Mouse (Mus musculus) forebrain, embryonic 14.5 days (tissue): ENCODE measurements around the gene Ugt1a7c. TPM values are rescaled to one million over a fixed set of nuclear protein-coding genes. Genes with fewer than 3 reads are reported as not detected.
"Not testable (repeated sequence)": the region's sequence is repeated elsewhere in the genome, so short reads cannot be mapped to it uniquely, and the experiment has no call there.

Source experiments
- ATAC-seq: fragments of 200-750 bp; cut with Nextera tagmentation; 2 replicates; pipeline ENCODE4 v1.8.0; 2017; ENCODE audit warnings: mild to moderate bottlenecking, moderate library complexity
- DNase-seq: peaks from one replicate; pipeline ENCODE4 v3.0.0-alpha.2; 2015; ENCODE audit warnings: low spot score
- H3K27ac ChIP-seq: fragments of 300-500 bp; sonication (generic); 2 replicates; pipeline ENCODE4 v1.5.1; 2014; ENCODE audit warnings: low read depth, mild to moderate bottlenecking, control low read depth, low read length, moderate library complexity
- H3K27me3 ChIP-seq: fragments of 300-500 bp; sonication (generic); replicated peaks from 2 replicates; pipeline ENCODE4 v1.6.1; 2014; ENCODE audit warnings: low read length, control low read depth, mixed read lengths; ENCODE audit not compliant: control insufficient read depth, insufficient read depth
- H3K36me3 ChIP-seq: fragments of 300-500 bp; sonication (generic); 2 replicates; pipeline ENCODE4 v1.6.1; 2014; ENCODE audit warnings: low read length, control low read depth; ENCODE audit not compliant: control insufficient read depth, insufficient read depth
- H3K4me1 ChIP-seq: fragments of 300-500 bp; sonication (generic); 2 replicates; pipeline ENCODE4 v1.6.1; 2014; ENCODE audit warnings: antibody characterized with exemption, low read length, control low read depth; ENCODE audit not compliant: control insufficient read depth, insufficient read depth
- H3K4me2 ChIP-seq: fragments of 300-500 bp; sonication (generic); 2 replicates; pipeline ENCODE4 v1.6.1; 2014; ENCODE audit warnings: mild to moderate bottlenecking, control low read depth, low read length
- H3K4me3 ChIP-seq: fragments of 300-500 bp; sonication (generic); 2 replicates; pipeline ENCODE4 v1.5.1; 2014; ENCODE audit warnings: low read depth, low read length, control low read depth
- H3K9ac ChIP-seq: fragments of 300-500 bp; sonication (generic); 2 replicates; pipeline ENCODE4 v1.6.1; 2014; ENCODE audit warnings: mild to moderate bottlenecking, low read length, control low read depth, moderate library complexity
- H3K9me3 ChIP-seq: fragments of 300-500 bp; sonication (generic); replicated peaks from 2 replicates; pipeline ENCODE4 v1.6.1; 2016; ENCODE audit warnings: low read length, control low read depth, mixed read lengths; ENCODE audit not compliant: control insufficient read depth
- WGBS: fragments of 180-500 bp; shearing (Covaris S2); extraction: QIAGEN DNeasy Blood & Tissue Kit; methylation state at CpG from one replicate; pipeline ENCODE4 v1.1.7; 2014; 5-methylcytosine and 5-hydroxymethylcytosine counted together
- polyA plus RNA-seq: library from polyadenylated mRNA; unstranded; fragments of >200 nt; fragmentation: Nextera tagmentation; extraction: Ambion mirVana; gene quantifications from 2 replicates; pipeline ENCODE4 v1.2.1, GENCODE M21; 2014

Gene Ugt1a7c
- polyA plus RNA-seq, 1 experiment from 2014 or later = 0.36 TPM

DNA sequence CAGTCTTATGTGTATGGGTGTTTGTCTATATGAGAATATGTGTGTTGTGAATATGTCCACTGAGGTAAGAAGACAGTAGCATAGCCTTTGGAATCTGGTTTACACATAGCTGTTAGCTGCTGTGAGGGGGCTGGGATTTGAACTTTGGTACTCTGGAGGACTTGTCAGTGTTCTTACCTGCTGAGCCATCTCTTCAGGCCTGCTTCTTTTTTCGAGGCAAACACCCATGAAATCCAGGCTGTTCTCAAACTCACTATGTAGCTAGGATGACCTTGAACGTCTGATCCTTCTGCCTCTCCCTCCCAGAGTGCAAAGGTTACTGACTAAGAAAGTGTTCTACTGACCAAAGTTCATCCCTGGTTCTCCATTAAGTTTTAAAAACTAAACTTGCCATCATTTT is 10.8 kb downstream of the Ugt1a7c start:
- DNase-seq (no peak), ATAC-seq (no peak)
- Histone ChIP-seq H3K27ac (no peak overlapping the region), H3K36me3 (no peaks in the 10 kb centered on the region), H3K4me2 (no peak overlapping the region), H3K27me3 (no peaks in the 10 kb centered on the region), H3K4me1 (no peaks in the 10 kb centered on the region), H3K9ac (no peak overlapping the region), H3K9me3 (no peaks in the 10 kb centered on the region), H3K4me3 (no peak overlapping the region)
- WGBS = 80% methylated on average over 2 of the region's 2 CpGs

DNA sequence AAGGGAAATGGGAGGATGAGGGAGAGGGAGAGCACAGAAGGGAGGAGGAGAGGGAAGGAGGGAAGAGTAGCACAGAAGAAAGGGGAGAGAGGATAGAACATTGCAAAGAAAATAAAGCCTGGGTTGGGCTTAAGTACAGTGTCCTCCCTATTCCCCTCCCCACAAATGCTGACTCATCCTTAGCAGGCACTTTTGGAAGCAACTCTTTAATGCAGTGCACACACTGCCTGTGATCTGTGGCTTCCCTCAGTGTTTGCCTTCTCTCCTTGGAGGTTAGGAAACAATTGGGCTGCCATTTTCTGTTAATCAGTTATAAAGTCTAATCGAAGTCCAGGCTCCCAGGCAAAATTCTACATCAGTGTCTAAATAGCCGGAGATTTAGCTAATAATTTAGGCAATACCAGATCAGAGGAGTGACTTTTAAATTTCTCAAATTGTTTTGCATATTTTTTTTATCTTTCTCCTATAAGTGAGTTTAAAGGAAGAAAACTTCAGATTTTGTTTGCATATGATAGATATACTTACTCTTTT is 14.2 kb downstream of the Ugt1a7c start:
- not testable (repeated sequence) for H3K4me1 ChIP-seq, H3K36me3 ChIP-seq, H3K9me3 ChIP-seq, H3K27ac ChIP-seq, ATAC-seq, H3K4me3 ChIP-seq, H3K9ac ChIP-seq, DNase-seq, H3K4me2 ChIP-seq, H3K27me3 ChIP-seq
- 85% methylated on average over 2 of the region's 2 CpGs for WGBS

DNA sequence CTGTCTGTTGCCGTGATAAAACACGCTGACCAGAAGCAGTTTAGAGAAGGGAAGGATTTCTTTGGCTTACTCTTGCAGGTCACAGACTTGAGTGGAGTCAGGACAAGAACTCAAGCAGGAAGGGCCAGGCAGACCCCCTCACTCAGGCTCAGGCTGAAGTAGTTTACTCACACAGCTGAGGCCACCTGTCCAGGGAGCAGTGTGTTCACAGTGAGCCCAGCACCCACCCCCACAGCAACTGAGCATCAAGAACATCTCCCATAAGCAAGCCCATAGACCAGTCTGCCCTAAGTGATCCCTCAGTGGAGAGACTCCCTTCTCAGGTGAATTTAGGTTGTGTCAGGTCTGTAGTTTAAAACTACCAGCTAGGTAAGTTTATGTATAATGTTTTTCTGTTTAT is 14.7 kb downstream of the Ugt1a7c start:
- DNase-seq, ATAC-seq, H3K27me3 ChIP-seq, H3K9me3 ChIP-seq, H3K36me3 ChIP-seq, H3K4me1 ChIP-seq, H3K4me2 ChIP-seq, H3K4me3 ChIP-seq, H3K27ac ChIP-seq, H3K9ac ChIP-seq: not testable (repeated sequence)
- 88% methylated on average over 2 of the region's 2 CpGs for WGBS

DNA sequence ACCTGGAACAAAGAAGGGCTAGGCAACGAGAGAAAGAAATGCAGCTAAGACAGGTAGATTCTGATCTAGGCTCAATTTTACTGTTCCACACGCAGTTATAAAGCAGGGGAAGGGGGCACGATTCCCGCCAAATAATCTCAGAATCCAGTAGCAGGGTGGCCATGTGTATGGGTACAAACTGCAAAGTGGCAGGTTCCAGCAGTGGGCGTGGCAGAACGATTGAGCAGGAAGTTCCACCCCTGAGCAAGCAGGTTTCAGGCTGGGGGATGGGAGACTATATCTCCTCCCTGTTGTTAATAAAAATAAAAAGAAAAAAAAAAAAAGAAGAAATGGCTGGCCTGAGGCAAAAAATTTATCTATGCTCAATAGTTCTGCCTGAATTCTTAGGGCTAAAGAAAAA is 17.9 kb downstream of the Ugt1a7c start:
- not testable (repeated sequence) for H3K36me3 ChIP-seq, H3K4me2 ChIP-seq, H3K27ac ChIP-seq, H3K4me1 ChIP-seq, H3K4me3 ChIP-seq, H3K9me3 ChIP-seq, H3K9ac ChIP-seq, DNase-seq, H3K27me3 ChIP-seq, ATAC-seq
- WGBS = 95% methylated on average over 6 of the region's 6 CpGs

DNA sequence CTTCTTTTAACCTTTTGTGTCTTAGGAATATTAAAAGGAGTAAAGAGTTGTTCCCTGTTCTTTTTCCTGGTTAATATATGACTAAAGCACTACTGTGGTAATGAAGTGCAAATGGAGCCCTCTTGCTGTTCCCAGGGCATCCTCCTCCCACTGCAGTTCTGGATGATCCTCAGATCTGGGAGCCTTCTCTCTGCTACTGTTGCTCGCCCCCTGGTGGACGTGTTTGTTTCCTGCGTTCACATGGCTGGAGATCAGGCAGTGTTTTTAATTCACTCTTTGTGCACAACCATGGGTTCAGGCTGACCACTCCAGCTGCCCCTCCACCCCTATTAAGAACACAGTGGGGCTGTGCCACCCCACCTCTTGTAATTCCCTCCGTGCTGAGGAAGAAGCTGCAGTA is 25.7 kb downstream of the Ugt1a7c start:
- H3K27me3 ChIP-seq, H3K4me3 ChIP-seq, DNase-seq, ATAC-seq, H3K9me3 ChIP-seq, H3K9ac ChIP-seq, H3K36me3 ChIP-seq, H3K4me1 ChIP-seq, H3K4me2 ChIP-seq, H3K27ac ChIP-seq: not testable (repeated sequence)
- 13% methylated on average over 4 of the region's 4 CpGs for WGBS

DNA sequence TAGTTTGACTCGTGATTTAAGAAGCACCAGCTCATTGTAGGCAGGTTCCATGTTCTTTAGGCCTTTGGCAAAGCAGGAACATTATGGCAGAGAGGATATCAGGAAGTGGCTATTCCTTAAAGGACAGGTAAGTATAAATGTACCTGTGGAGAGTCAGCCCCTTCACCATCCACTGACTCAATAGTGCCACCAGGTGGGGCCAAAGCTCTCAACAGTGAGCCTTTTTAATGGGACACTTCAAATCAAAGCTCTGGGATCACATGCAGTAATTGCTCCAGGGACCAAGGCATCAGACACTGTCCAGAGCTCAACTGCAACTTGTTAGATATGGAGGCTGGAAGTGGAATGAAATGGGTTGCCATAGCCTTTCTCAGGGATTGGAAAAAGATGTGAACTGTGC is 26.7 kb downstream of the Ugt1a7c start:
- H3K27ac ChIP-seq, H3K27me3 ChIP-seq, H3K9ac ChIP-seq, H3K4me2 ChIP-seq, ATAC-seq, H3K36me3 ChIP-seq, DNase-seq, H3K4me3 ChIP-seq, H3K4me1 ChIP-seq, H3K9me3 ChIP-seq: not testable (repeated sequence)
- no CpG with 5 or more reads among the region's 1 CpGs for WGBS

DNA sequence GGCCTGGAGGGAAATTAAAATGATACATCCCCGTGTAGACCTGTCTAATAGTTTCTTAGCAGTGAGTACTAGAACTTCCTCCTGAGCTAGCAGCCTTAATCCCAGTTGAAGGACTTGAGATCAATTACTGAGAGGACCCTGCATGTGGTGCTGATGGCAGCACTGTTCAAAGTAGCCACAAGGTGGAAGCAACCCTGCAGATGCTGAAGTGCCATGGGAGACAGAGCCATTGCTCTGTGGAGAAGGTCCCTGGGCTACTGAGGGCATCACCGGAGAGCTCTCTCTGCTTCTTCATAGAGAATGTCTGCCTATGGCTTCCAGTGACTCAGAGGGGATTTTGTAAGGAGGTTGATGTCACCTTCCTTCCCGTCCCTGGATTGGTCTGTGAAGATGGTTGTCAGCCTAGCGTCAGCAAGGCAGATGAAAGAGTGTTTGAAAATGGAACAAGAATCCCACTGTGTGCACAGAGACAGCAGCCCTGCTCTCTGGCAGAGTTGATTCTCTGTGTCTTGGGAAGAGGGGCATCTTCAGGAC is 31.0 kb downstream of the Ugt1a7c start:
- not testable (repeated sequence) for DNase-seq, H3K27me3 ChIP-seq, H3K4me2 ChIP-seq, ATAC-seq, H3K4me3 ChIP-seq, H3K36me3 ChIP-seq, H3K9ac ChIP-seq, H3K27ac ChIP-seq, H3K9me3 ChIP-seq, H3K4me1 ChIP-seq
- 82% methylated on average over 2 of the region's 4 CpGs for WGBS

DNA sequence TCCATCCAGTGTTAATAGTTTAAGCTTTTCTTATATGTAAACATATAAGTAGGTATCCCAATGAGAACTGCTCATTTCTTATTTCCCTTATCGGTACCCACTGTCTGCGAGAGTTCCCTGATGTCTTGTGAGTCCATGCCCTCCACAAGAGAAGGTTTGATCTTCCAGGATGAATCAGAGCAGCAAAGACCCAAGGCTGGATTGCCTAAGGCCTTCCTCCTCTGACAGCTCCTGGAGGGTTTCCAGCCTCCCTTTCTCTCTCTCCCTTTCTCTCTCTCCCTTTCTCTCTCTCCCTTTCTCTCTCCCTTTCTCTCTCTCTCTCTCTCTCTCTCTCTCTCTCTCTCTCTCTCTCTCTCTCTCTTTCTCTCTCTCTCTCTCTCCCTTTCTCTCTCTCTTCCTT is 34.2 kb downstream of the Ugt1a7c start:
- H3K4me3 ChIP-seq, H3K36me3 ChIP-seq, DNase-seq, H3K27me3 ChIP-seq, H3K27ac ChIP-seq, ATAC-seq, H3K4me2 ChIP-seq, H3K4me1 ChIP-seq, H3K9me3 ChIP-seq, H3K9ac ChIP-seq: not testable (repeated sequence)
- 94% methylated on average over 2 of the region's 2 CpGs for WGBS

DNA sequence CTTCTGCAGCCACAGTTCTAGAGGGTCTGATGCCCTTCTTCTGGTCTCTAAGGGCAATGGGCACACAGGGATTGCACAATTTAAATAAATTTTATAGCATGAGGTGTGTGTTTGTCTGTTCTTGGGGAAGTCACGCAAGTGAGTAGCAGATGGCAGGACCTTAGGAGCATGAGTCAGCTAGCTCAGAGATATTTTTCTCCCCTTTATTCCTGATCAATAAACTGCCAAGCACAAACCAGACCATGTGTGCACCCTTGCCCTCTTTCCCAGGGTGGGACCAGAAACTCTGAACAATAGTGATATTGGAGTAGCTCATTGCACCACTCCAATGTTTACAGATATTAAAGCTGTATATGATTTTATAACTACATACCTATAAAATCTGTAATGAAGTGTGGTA is 35.4 kb downstream of the Ugt1a7c start:
- not testable (repeated sequence) for ATAC-seq, H3K4me3 ChIP-seq

More for the DNA sequence above, 35.4 kb downstream of the Ugt1a7c start:
- not testable (repeated sequence) for H3K4me2 ChIP-seq, H3K36me3 ChIP-seq, H3K4me1 ChIP-seq, H3K9ac ChIP-seq, DNase-seq, H3K27ac ChIP-seq, H3K27me3 ChIP-seq, H3K9me3 ChIP-seq
- WGBS = 100% methylated on average over 1 of the region's 1 CpGs
